Mouse (Mus musculus) ES-Bruce4 (cell line): ENCODE data around the gene Fam183b. TPM values are rescaled to one million over a fixed set of nuclear protein-coding genes. Genes with fewer than 3 reads are reported as not detected.
A peak's percentile ranks its signal among the peaks of the same experiment; 100 is the strongest.

Experiments used
- H3K27ac ChIP-seq: 2 replicates; pipeline ENCODE4 v1.5.1; 2012; ENCODE audit warnings: low read length, inconsistent platforms; ENCODE audit not compliant: insufficient read depth
- H3K27me3 ChIP-seq: 2 replicates; pipeline ENCODE4 v1.6.1; 2012; ENCODE audit warnings: mild to moderate bottlenecking, low read length, inconsistent platforms; ENCODE audit not compliant: control insufficient read depth, poor library complexity, insufficient read depth, severe bottlenecking
- H3K36me3 ChIP-seq: 2 replicates; pipeline ENCODE4 v1.6.1; 2012; ENCODE audit warnings: inconsistent platforms, mild to moderate bottlenecking, low read length, moderate library complexity; ENCODE audit not compliant: control insufficient read depth, poor library complexity, insufficient read depth, severe bottlenecking
- H3K4me1 ChIP-seq: one replicate; pipeline ENCODE4 v1.8.1; 2011; ENCODE audit warnings: low read length; ENCODE audit not compliant: control insufficient read depth, insufficient read depth
- H3K4me3 ChIP-seq: 2 replicates; pipeline ENCODE4 v1.5.1; 2011; ENCODE audit warnings: low read depth, mild to moderate bottlenecking, low read length
- H3K9ac ChIP-seq: 2 replicates; pipeline ENCODE4 v1.6.1; 2012; ENCODE audit warnings: low read depth, mild to moderate bottlenecking, inconsistent platforms; ENCODE audit not compliant: poor library complexity, severe bottlenecking
- H3K9me3 ChIP-seq: replicated peaks from 2 replicates; pipeline ENCODE4 v1.6.1; 2012; ENCODE audit warnings: mild to moderate bottlenecking, low read length, inconsistent platforms; ENCODE audit not compliant: control insufficient read depth, poor library complexity, insufficient read depth, severe bottlenecking
- CTCF ChIP-seq: IDR thresholded peaks from one replicate; pipeline ENCODE4 v1.8.1; 2011; ENCODE audit warnings: low read depth, low read length
- EP300 ChIP-seq: IDR thresholded peaks from 2 replicates; pipeline ENCODE4 v1.6.1; 2011; ENCODE audit warnings: low read depth, low read length; ENCODE audit not compliant: insufficient read depth
- POLR2A ChIP-seq: IDR thresholded peaks from one replicate; pipeline ENCODE4 v1.8.1; 2011; ENCODE audit warnings: low read length; ENCODE audit not compliant: insufficient read depth
- polyA plus RNA-seq: library from polyadenylated mRNA; stranded (reverse); fragments of >200 nt; gene quantifications from 2 replicates; pipeline ENCODE4 v1.2.4, GENCODE M21; 2011; ENCODE audit warnings: low read depth; ENCODE audit not compliant: missing spikeins, insufficient read depth, insufficient read length

Fam183b gene
- polyA plus RNA-seq, 1 experiment = not detected

- Histone ChIP-seq H3K4me1 (no peaks in the 10 kb centered on the region), H3K4me3 (no peak overlapping the region), H3K9me3 (no peaks in the 10 kb centered on the region), H3K9ac (no peak overlapping the region), H3K36me3 (no peaks in the 10 kb centered on the region), H3K27ac (no peak overlapping the region), H3K27me3 (no peaks in the 10 kb centered on the region; the same call in 1 of the 2 replicates)
- no peak for TF ChIP-seq POLR2A
- no peak for TF ChIP-seq CTCF
- TF ChIP-seq EP300 = no peak
These were observed 2.0 kb downstream of the Fam183b start for GRCm38 (mm10) chr11:58799747-58800146.

GRCm38 (mm10) chr11:58796850-58797249 is 4.9 kb downstream of the Fam183b start:
- no peaks in the 10 kb centered on the region for H3K9me3 ChIP-seq
- no peaks in the 10 kb centered on the region for H3K36me3 ChIP-seq
- H3K27ac ChIP-seq = no peak overlapping the region
- no peak overlapping the region for H3K4me3 ChIP-seq
- TF ChIP-seq EP300 (no peak), POLR2A (no peak), CTCF (no peak)
- H3K9ac ChIP-seq = no peak overlapping the region
- no peaks in the 10 kb centered on the region; the same call in 1 of the 2 replicates for H3K27me3 ChIP-seq
- no peaks in the 10 kb centered on the region for H3K4me1 ChIP-seq

GRCm38 (mm10) chr11:58795856-58796255 is 5.9 kb downstream of the Fam183b start:
- TF ChIP-seq EP300 (no peak), CTCF (peak; percentile 6), POLR2A (no peak)

GRCm38 (mm10) chr11:58790646-58791045 is 11.1 kb downstream of the Fam183b start:
- no peaks in the 10 kb centered on the region for H3K4me1 ChIP-seq
- H3K27ac ChIP-seq = no peak overlapping the region
- H3K27me3 ChIP-seq = no peaks in the 10 kb centered on the region; the same call in 1 of the 2 replicates
- no peak overlapping the region for H3K4me3 ChIP-seq
- H3K9ac ChIP-seq = no peak overlapping the region
- TF ChIP-seq POLR2A = no peak
- no peak for TF ChIP-seq CTCF
- no peak for TF ChIP-seq EP300
- no peaks in the 10 kb centered on the region for H3K9me3 ChIP-seq
- no peaks in the 10 kb centered on the region for H3K36me3 ChIP-seq

More at GRCm38 (mm10) chr11:58795856-58796255, 5.9 kb downstream of the Fam183b start:
- Histone ChIP-seq H3K4me3 (no peak overlapping the region), H3K36me3 (no peaks in the 10 kb centered on the region), H3K27ac (no peak overlapping the region), H3K9me3 (no peaks in the 10 kb centered on the region), H3K27me3 (no peaks in the 10 kb centered on the region; the same call in 1 of the 2 replicates), H3K9ac (no peak overlapping the region), H3K4me1 (no peaks in the 10 kb centered on the region)

GRCm38 (mm10) chr11:58790053-58790452 is 11.7 kb downstream of the Fam183b start:
- H3K27ac ChIP-seq = no peak overlapping the region
- H3K9ac ChIP-seq = no peak overlapping the region
- no peak for TF ChIP-seq EP300
- TF ChIP-seq POLR2A = no peak
- TF ChIP-seq CTCF = no peak
- H3K4me3 ChIP-seq = no peak overlapping the region
- H3K27me3 ChIP-seq = no peaks in the 10 kb centered on the region; the same call in 1 of the 2 replicates
- no peaks in the 10 kb centered on the region for H3K9me3 ChIP-seq
- H3K36me3 ChIP-seq = no peaks in the 10 kb centered on the region
- no peaks in the 10 kb centered on the region for H3K4me1 ChIP-seq

GRCm38 (mm10) chr11:58789532-58789931 is 12.2 kb downstream of the Fam183b start:
- no peaks in the 10 kb centered on the region for H3K36me3 ChIP-seq
- no peak overlapping the region for H3K4me3 ChIP-seq
- no peak overlapping the region for H3K9ac ChIP-seq
- no peaks in the 10 kb centered on the region for H3K4me1 ChIP-seq
- H3K27ac ChIP-seq = no peak overlapping the region
- no peaks in the 10 kb centered on the region for H3K9me3 ChIP-seq
- H3K27me3 ChIP-seq = no peaks in the 10 kb centered on the region
- TF ChIP-seq POLR2A = no peak
- no peak for TF ChIP-seq CTCF
- no peak for TF ChIP-seq EP300
